In the genomic region with DNA sequence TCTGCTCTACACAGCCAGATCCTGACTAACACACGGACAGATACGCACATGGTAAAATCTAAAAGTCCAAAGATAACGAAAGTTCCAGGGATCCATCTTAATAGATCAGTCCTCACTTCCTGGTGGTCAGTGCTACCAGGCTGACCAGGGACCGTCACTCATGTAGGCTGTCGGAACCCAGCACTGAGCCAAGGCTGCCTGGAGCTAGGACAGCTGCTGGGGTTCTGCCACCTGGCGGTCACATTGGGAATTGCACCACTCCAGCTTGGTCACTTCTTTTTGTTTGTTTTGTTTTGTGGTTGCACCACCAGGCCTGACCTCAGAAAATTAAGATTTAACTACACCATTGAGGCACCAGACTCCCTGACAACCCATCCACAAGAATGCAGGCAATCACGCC, we compare ENCODE assay signal across 10 mouse cellular contexts. TPM values are rescaled to one million over a fixed set of nuclear protein-coding genes. Genes with fewer than 3 reads are reported as not detected.
DNase-seq lines count a peak whose midpoint lies in the region; ATAC-seq and TF ChIP-seq lines count a peak whose summit lies in the region.
"Had no signal": no experiment of that assay in that cellular context is flagged by ENCODE, and none has a peak within 500 bp of the region (broad histone marks: within the 10 kb centered on the region; RNA-seq: fewer than 3 reads in every experiment).

No protein-coding gene starts in this region.

- no peak overlapping the region for H3K9ac ChIP-seq in liver, embryonic 12.5 days
- no peak overlapping the region for H3K9ac ChIP-seq in limb, embryonic 11.5 days (ENCODE audit: low read length)
- H3K9ac ChIP-seq: limb, embryonic 15.5 days had no signal

- 34% methylated on average over 7 of the region's 7 CpGs for WGBS in liver, embryonic 12.5 days (ENCODE audit: insufficient replicate concordance)
- 48% methylated on average over 7 of the region's 7 CpGs for WGBS in limb, embryonic 11.5 days

- H3K4me2 ChIP-seq in liver, embryonic 12.5 days: no peak overlapping the region
- no peak overlapping the region for H3K4me2 ChIP-seq in limb, embryonic 11.5 days (ENCODE audit: low read depth, severe bottlenecking)
- H3K4me2 ChIP-seq: limb, embryonic 15.5 days had no signal

- no peaks in the 10 kb centered on the region for H3K36me3 ChIP-seq in liver, embryonic 12.5 days
- H3K36me3 ChIP-seq in G1E (replicated peaks): no peaks in the 10 kb centered on the region
- no peaks in the 10 kb centered on the region for H3K36me3 ChIP-seq in limb, embryonic 11.5 days (ENCODE audit: control insufficient read depth, insufficient read depth, low read length)
- H3K36me3 ChIP-seq: limb, embryonic 15.5 days had no signal

- H3K27ac ChIP-seq in liver, embryonic 12.5 days: no peak overlapping the region
- no peak overlapping the region for H3K27ac ChIP-seq in limb, embryonic 11.5 days (replicated peaks; ENCODE audit: low read depth, low read length)
- H3K27ac ChIP-seq: limb, embryonic 15.5 days had no signal

- peak; percentile 99 for TF ChIP-seq CTCF in G1E (IDR thresholded peaks at IDR 0.05; ENCODE audit: low read depth, low read length)

- no peaks in the 10 kb centered on the region for H3K4me1 ChIP-seq in liver, embryonic 12.5 days
- H3K4me1 ChIP-seq in G1E (ENCODE audit: insufficient read depth, low read depth, low read length): no peaks in the 10 kb centered on the region
- H3K4me1 ChIP-seq in limb, embryonic 11.5 days (ENCODE audit: control insufficient read depth, insufficient read depth, low read length): peaks cover 4% of the 10 kb centered on the region; the same call in 1 of the 2 replicates

- no peak for ATAC-seq in liver, embryonic 12.5 days
- ATAC-seq in G1E (ENCODE audit: extremely low read depth, insufficient number of reproducible peaks, low FRiP score, poor library complexity, severe bottlenecking): no peak
- peak; percentile 49; the same call in 1 of the 2 replicates for ATAC-seq in limb, embryonic 11.5 days (ENCODE audit: insufficient number of reproducible peaks, low FRiP score, low TSS enrichment, low read depth)

- H3K27me3 ChIP-seq in liver, embryonic 12.5 days (replicated peaks): peaks cover 40% of the 10 kb centered on the region
- peaks cover 24% of the 10 kb centered on the region for H3K27me3 ChIP-seq in G1E (ENCODE audit: insufficient read depth, low read length)
- no peaks in the 10 kb centered on the region for H3K27me3 ChIP-seq in limb, embryonic 11.5 days (ENCODE audit: control insufficient read depth, insufficient read depth, low read length)

- peak; percentile 65 for DNase-seq in liver
- peak; percentile 28 for DNase-seq in G1E (ENCODE audit: low spot score)
- peak; percentile 63 for DNase-seq in cerebellum, adult 11 months
- peak; percentile 37 to 45 for DNase-seq in gastrocnemius, adult 8-10 months (ENCODE audit: low spot score in 2 of 2)
- DNase-seq in limb, embryonic 11.5 days (ENCODE audit: low spot score): peak; percentile 83
- peak; percentile 28 for DNase-seq in retina, adult 2 months (ENCODE audit: low read depth, low spot score)
- DNase-seq in Muller cell, postnatal 12 days (ENCODE audit: inconsistent ontology term): no peak

- no peak overlapping the region for H3K4me3 ChIP-seq in liver, embryonic 12.5 days
- H3K4me3 ChIP-seq in G1E (ENCODE audit: low read depth, low read length): no peak overlapping the region
- H3K4me3 ChIP-seq in limb, embryonic 11.5 days (ENCODE audit: low read depth, low read length): no peak overlapping the region
- H3K4me3 ChIP-seq: erythroblast, embryonic 14.5 days; limb, embryonic 15.5 days had no signal

- no peaks in the 10 kb centered on the region for H3K9me3 ChIP-seq in liver, embryonic 12.5 days (replicated peaks)
- H3K9me3 ChIP-seq in G1E (replicated peaks): no peaks in the 10 kb centered on the region
- no peaks in the 10 kb centered on the region for H3K9me3 ChIP-seq in limb, embryonic 11.5 days (ENCODE audit: control insufficient read depth, low read length)
- H3K9me3 ChIP-seq: limb, embryonic 15.5 days had no signal

RNA-seq across cellular contexts. Expression of gene Cd82, which starts 14.6 kb away (rescaled TPM):
- polyA plus RNA-seq in liver, embryonic 12.5 days (2016; fragmentation: Nextera tagmentation; extraction: Ambion mirVana): 46.2 and 49.4 TPM in 2 replicates
- total RNA-seq in G1E (2014; fragmentation: Nextera tagmentation): 30.6 TPM in 1 of 2 replicates, not detected in the other
- 0.87 and 1.5 TPM in 2 replicates for total RNA-seq in G1E (2017)
- 0.20 and 0.24 TPM in 2 replicates for polyA plus RNA-seq in G1E (2012)
- total RNA-seq in gastrocnemius, adult 8-10 months (2022): 10 to 100 TPM in 1 of 4 experiments, 1 to 10 TPM in 3; 7.6 to 10.1 (median 9.8) TPM
- 5.4 and 6.0 TPM in 2 replicates for polyA plus RNA-seq in limb, embryonic 11.5 days (2014; fragmentation: Nextera tagmentation; extraction: Ambion mirVana)
